Mouse (Mus musculus): ENCODE measurements around the gene Map4k2.

- TF ChIP-seq CTCF (IDR thresholded peaks at IDR 0.05; ENCODE audit: low read depth) (no peak), EP300 (optimal IDR thresholded peaks at IDR 0.05) (no peak)
These were observed 31.5 kb downstream of the Map4k2 start for GRCm38 (mm10) chr19:6372433-6372832.

Measured in stomach, postnatal 0 days (tissue).